Mouse (Mus musculus) ovary, postnatal 14 days (tissue): ENCODE results near the gene Bicdl1.

ENCODE experiments used
- DNase-seq: peaks from one replicate; pipeline ENCODE4 v3.0.0; 2022; ENCODE audit warnings: low spot score

Bicdl1 gene

GRCm38 (mm10) chr5:115667894-115668293 lies 63.5 kb downstream of the Bicdl1 start:
- no peak for DNase-seq

- DNase-seq: no peak
These were observed 64.2 kb downstream of the Bicdl1 start for GRCm38 (mm10) chr5:115667210-115667609.

- DNase-seq: no peak
These were observed 64.9 kb downstream of the Bicdl1 start for GRCm38 (mm10) chr5:115666366-115667065.

- no peak for DNase-seq
These were observed 68.8 kb downstream of the Bicdl1 start for GRCm38 (mm10) chr5:115662658-115663057.

GRCm38 (mm10) chr5:115658352-115658751 lies 73.1 kb downstream of the Bicdl1 start:
- no peak for DNase-seq

GRCm38 (mm10) chr5:115657234-115657633 lies 74.2 kb downstream of the Bicdl1 start:
- DNase-seq: no peak

- no peak for DNase-seq
These were observed 74.7 kb downstream of the Bicdl1 start for GRCm38 (mm10) chr5:115656677-115657076.

GRCm38 (mm10) chr5:115653776-115654175 lies 77.6 kb downstream of the Bicdl1 start:
- DNase-seq: no peak

- DNase-seq: peak; percentile 100
These were observed 78.5 kb downstream of the Bicdl1 start for GRCm38 (mm10) chr5:115652681-115653575.

GRCm38 (mm10) chr5:115651821-115652220 lies 79.6 kb downstream of the Bicdl1 start:
- no peak for DNase-seq

GRCm38 (mm10) chr5:115650885-115651284 lies 80.5 kb downstream of the Bicdl1 start:
- no peak for DNase-seq

GRCm38 (mm10) chr5:115649699-115650098 lies 81.7 kb downstream of the Bicdl1 start:
- DNase-seq: no peak

- DNase-seq: no peak
These were observed 82.5 kb downstream of the Bicdl1 start for GRCm38 (mm10) chr5:115648876-115649275.

GRCm38 (mm10) chr5:115644192-115644591 lies 87.2 kb downstream of the Bicdl1 start:
- DNase-seq: no peak

- no peak for DNase-seq
These were observed 95.9 kb downstream of the Bicdl1 start for GRCm38 (mm10) chr5:115635536-115635935.

- DNase-seq: no peak
These were observed 97.4 kb downstream of the Bicdl1 start for GRCm38 (mm10) chr5:115634046-115634445.

GRCm38 (mm10) chr5:115633060-115633459 lies 98.4 kb downstream of the Bicdl1 start:
- no peak for DNase-seq

GRCm38 (mm10) chr5:115632358-115632714 lies 99.1 kb downstream of the Bicdl1 start:
- DNase-seq: peak; percentile 33

GRCm38 (mm10) chr5:115631505-115632357 lies 99.7 kb downstream of the Bicdl1 start, which contains the start of gene Rab35:
Gene Rab35, plus strand, starts transcription at chr5:115631908.
- peak; percentile 95 for DNase-seq

- DNase-seq: no peak
These were observed 101.1 kb downstream of the Bicdl1 start for GRCm38 (mm10) chr5:115630291-115630690.

GRCm38 (mm10) chr5:115629672-115630071 lies 101.7 kb downstream of the Bicdl1 start:
- DNase-seq: no peak

GRCm38 (mm10) chr5:115628083-115628482 lies 103.3 kb downstream of the Bicdl1 start:
- DNase-seq: no peak
